Mouse (Mus musculus): ENCODE measurements around the gene Plekhh2.

GRCm38 (mm10) chr17:84641893-84642292 lies 130.2 kb downstream of the Plekhh2 start:
- TF ChIP-seq CTCF (IDR thresholded peaks at IDR 0.05; ENCODE audit: borderline replicate concordance, insufficient read depth, low read length): peak; percentile 13; the same call in 1 of the 2 replicates
- TF ChIP-seq POLR2A (IDR thresholded peaks at IDR 0.05; ENCODE audit: low read depth, low read length): no peak
